Mouse (Mus musculus): ENCODE data around the gene Snrnp200. TPM values are rescaled to one million over a fixed set of nuclear protein-coding genes. Genes with fewer than 3 reads are reported as not detected.

Snrnp200 gene
- 18.8 TPM for polyA plus RNA-seq (2014; fragmentation: Illumina TruSeq; extraction: RNeasy Lipid Tissue Mini Kit (QIAGEN cat#74804); ENCODE audit: low read depth, low replicate concordance)

GRCm38 (mm10) chr2:127207547-127208451, at the start of gene Snrnp200, which contains the start of gene 1810024B03Rik:
TSS of gene Snrnp200 (plus strand) at chr2:127208386.
TSS of gene 1810024B03Rik (minus strand) at chr2:127208280.

GRCm38 (mm10) chr2:127247592-127248333, 39.6 kb downstream of the Snrnp200 start, which contains the start of the genes Ciao1 and Tmem127:
TSS of gene Ciao1 (minus strand) at chr2:127247816.
TSS of gene Tmem127 (plus strand) at chr2:127247908.

GRCm38 (mm10) chr2:127269491-127270299, 61.5 kb downstream of the Snrnp200 start, which contains the start of gene Stard7:
TSS of gene Stard7 (plus strand) at chr2:127270218.

Other genes starting within 250 kb of the Snrnp200 start
- 6.0 TPM for gene Ap4e1, start 199.7 kb upstream of the Snrnp200 start, polyA plus RNA-seq (2014; fragmentation: Illumina TruSeq; extraction: RNeasy Lipid Tissue Mini Kit (QIAGEN cat#74804); ENCODE audit: low read depth, low replicate concordance)
- 15.4 TPM for gene Blvra, start 137.7 kb upstream of the Snrnp200 start, polyA plus RNA-seq (2014; fragmentation: Illumina TruSeq; extraction: RNeasy Lipid Tissue Mini Kit (QIAGEN cat#74804); ENCODE audit: low read depth, low replicate concordance)
- 0.58 TPM for gene Ncaph, start 74.4 kb upstream of the Snrnp200 start, polyA plus RNA-seq (2014; fragmentation: Illumina TruSeq; extraction: RNeasy Lipid Tissue Mini Kit (QIAGEN cat#74804); ENCODE audit: low read depth, low replicate concordance)
- 1.6 TPM for gene Itpripl1, start 64.9 kb upstream of the Snrnp200 start, polyA plus RNA-seq (2014; fragmentation: Illumina TruSeq; extraction: RNeasy Lipid Tissue Mini Kit (QIAGEN cat#74804); ENCODE audit: low read depth, low replicate concordance)
- gene 1810024B03Rik, start 106 bp upstream of the Snrnp200 start, polyA plus RNA-seq (2014; fragmentation: Illumina TruSeq; extraction: RNeasy Lipid Tissue Mini Kit (QIAGEN cat#74804); ENCODE audit: low read depth, low replicate concordance), result 0.79 TPM
- gene Ciao1, start 39.4 kb downstream of the Snrnp200 start, polyA plus RNA-seq (2014; fragmentation: Illumina TruSeq; extraction: RNeasy Lipid Tissue Mini Kit (QIAGEN cat#74804); ENCODE audit: low read depth, low replicate concordance), result 17.7 TPM
- 21.4 TPM for gene Tmem127, start 39.5 kb downstream of the Snrnp200 start, polyA plus RNA-seq (2014; fragmentation: Illumina TruSeq; extraction: RNeasy Lipid Tissue Mini Kit (QIAGEN cat#74804); ENCODE audit: low read depth, low replicate concordance)
- 127 TPM for gene Stard7, start 61.8 kb downstream of the Snrnp200 start, polyA plus RNA-seq (2014; fragmentation: Illumina TruSeq; extraction: RNeasy Lipid Tissue Mini Kit (QIAGEN cat#74804); ENCODE audit: low read depth, low replicate concordance)
- not detected for gene Dusp2, start 127.8 kb downstream of the Snrnp200 start, polyA plus RNA-seq (2014; fragmentation: Illumina TruSeq; extraction: RNeasy Lipid Tissue Mini Kit (QIAGEN cat#74804); ENCODE audit: low read depth, low replicate concordance)
- not detected for gene Astl, start 130.3 kb downstream of the Snrnp200 start, polyA plus RNA-seq (2014; fragmentation: Illumina TruSeq; extraction: RNeasy Lipid Tissue Mini Kit (QIAGEN cat#74804); ENCODE audit: low read depth, low replicate concordance)
- gene Adra2b, start 154.8 kb downstream of the Snrnp200 start, polyA plus RNA-seq (2014; fragmentation: Illumina TruSeq; extraction: RNeasy Lipid Tissue Mini Kit (QIAGEN cat#74804); ENCODE audit: low read depth, low replicate concordance), result 0.95 TPM
- not detected for gene Gpat2, start 216.8 kb downstream of the Snrnp200 start, polyA plus RNA-seq (2014; fragmentation: Illumina TruSeq; extraction: RNeasy Lipid Tissue Mini Kit (QIAGEN cat#74804); ENCODE audit: low read depth, low replicate concordance)
- gene Fahd2a, start 236.2 kb downstream of the Snrnp200 start, polyA plus RNA-seq (2014; fragmentation: Illumina TruSeq; extraction: RNeasy Lipid Tissue Mini Kit (QIAGEN cat#74804); ENCODE audit: low read depth, low replicate concordance), result 14.3 TPM